Mouse (Mus musculus): ENCODE results near the gene Itgav.

GRCm38 (mm10) chr2:83735276-83735675, 11.1 kb downstream of the Itgav start:
- TF ChIP-seq CTCF (IDR thresholded peaks at IDR 0.05; ENCODE audit: borderline replicate concordance, control insufficient read depth, extremely low read depth, insufficient read depth, low read length, poor library complexity) (no peak), POLR2A (IDR thresholded peaks at IDR 0.05; ENCODE audit: control insufficient read depth, extremely low read depth, insufficient read depth, low read length, poor library complexity) (no peak)

Measured in thymus, adult 2 months (tissue).